Mouse (Mus musculus) T-cell, adult 2 months (primary cell): ENCODE results near the gene Krtap1-4.

Source experiments
- DNase-seq: peaks from one replicate; pipeline ENCODE4 v3.0.0; 2022; ENCODE audit warnings: low spot score

The Krtap1-4 gene

DNA sequence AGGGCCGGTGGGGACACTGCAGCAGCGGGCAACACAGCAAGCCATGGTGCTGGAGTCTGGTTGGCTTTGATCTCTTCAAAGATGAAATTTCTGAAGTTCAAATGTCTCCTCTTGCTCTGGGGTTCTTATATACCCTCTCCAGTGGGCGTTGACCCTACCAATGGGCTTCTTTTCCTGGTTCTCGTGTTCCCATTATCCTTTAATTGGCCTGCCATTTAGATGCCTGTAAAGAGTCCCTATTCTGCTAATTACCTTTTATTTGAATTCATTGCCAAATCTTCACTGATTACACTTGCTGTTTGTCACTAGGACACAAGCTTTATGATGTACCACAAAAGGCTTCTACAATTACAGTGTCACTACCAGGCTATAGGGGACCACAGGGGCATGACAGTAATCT is 32.7 kb downstream of the Krtap1-4 start, which contains the start of gene Krtap3-3:
Gene Krtap3-3 (minus strand): TSS at position 101 of the 400 bp plus-strand sequence.
- DNase-seq = no peak

DNA sequence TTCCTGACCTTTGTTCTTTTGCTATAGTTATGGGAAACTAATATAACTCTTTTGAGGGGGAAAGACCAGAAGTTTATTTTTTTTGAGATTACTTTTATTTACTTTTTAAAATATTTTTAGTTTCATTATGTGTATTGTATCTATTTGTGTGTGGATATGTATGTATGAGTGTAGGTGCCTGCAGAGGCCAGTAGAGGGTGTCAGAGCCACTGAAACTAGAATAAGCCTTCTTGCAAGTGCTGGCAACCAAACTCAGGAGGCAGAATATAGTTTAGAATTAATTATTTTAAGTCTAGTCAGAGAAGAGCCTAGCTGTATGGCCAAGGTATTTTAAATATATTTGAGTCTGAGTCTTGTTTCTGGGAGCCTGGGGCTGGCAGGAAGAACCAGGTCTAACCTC is 35.6 kb downstream of the Krtap1-4 start:
- no peak for DNase-seq

DNA sequence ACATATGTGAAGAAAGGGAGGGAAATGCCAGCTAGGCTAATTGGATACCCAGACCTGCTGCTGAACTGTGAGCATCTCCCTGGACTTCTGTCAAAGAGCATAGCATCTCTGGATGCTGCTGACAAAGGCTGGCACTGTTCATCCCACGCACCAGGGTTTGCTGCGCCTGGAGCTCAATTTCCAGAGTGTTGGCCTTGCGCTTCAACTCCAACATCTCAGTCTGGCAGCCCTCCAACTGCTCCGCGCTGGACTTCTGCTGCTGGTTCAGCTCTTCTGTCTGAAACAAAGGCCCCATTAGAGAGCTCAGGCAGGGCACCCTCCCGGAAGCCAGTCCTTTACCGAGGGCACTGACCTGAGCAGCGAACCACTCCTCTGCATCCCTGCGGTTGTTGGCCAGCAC is 43.7 kb downstream of the Krtap1-4 start:
- DNase-seq = no peak
